Mouse (Mus musculus): Measurements from ENCODE around the gene Tmprss2.
A peak's percentile ranks its signal among the peaks of the same experiment; 100 is the strongest.
"Not testable (repeated sequence)": the region's sequence is repeated elsewhere in the genome, so short reads cannot be mapped to it uniquely, and the experiment has no call there.

The Tmprss2 gene

GRCm38 (mm10) chr16:97591512-97591911 lies 19.5 kb downstream of the Tmprss2 start:
- DNase-seq (ENCODE audit: low read depth, low spot score), result no peak

- not testable (repeated sequence) for DNase-seq (ENCODE audit: low read depth, low spot score)
Measured at GRCm38 (mm10) chr16:97582876-97583275, 28.1 kb downstream of the Tmprss2 start.

GRCm38 (mm10) chr16:97569426-97569825 lies 41.6 kb downstream of the Tmprss2 start:
- DNase-seq (ENCODE audit: low read depth, low spot score), result no peak

- DNase-seq (ENCODE audit: low read depth, low spot score), result no peak
Measured at GRCm38 (mm10) chr16:97568662-97569061, 42.3 kb downstream of the Tmprss2 start.

GRCm38 (mm10) chr16:97544340-97544739 lies 66.7 kb downstream of the Tmprss2 start:
- DNase-seq (ENCODE audit: low read depth, low spot score), result no peak

GRCm38 (mm10) chr16:97536859-97537258 lies 74.1 kb downstream of the Tmprss2 start:
- no peak for DNase-seq (ENCODE audit: low read depth, low spot score)

GRCm38 (mm10) chr16:97535808-97536413 lies 75.1 kb downstream of the Tmprss2 start:
- peak; percentile 6 for DNase-seq (ENCODE audit: low read depth, low spot score)

GRCm38 (mm10) chr16:97534876-97535461 lies 76.0 kb downstream of the Tmprss2 start:
- peak; percentile 6 for DNase-seq (ENCODE audit: low read depth, low spot score)

- DNase-seq (ENCODE audit: low read depth, low spot score), result no peak
Measured at GRCm38 (mm10) chr16:97534448-97534847, 76.5 kb downstream of the Tmprss2 start.

GRCm38 (mm10) chr16:97533751-97534150 lies 77.2 kb downstream of the Tmprss2 start:
- no peak for DNase-seq (ENCODE audit: low read depth, low spot score)

GRCm38 (mm10) chr16:97533126-97533525 lies 77.9 kb downstream of the Tmprss2 start:
- DNase-seq (ENCODE audit: low read depth, low spot score), result no peak

- DNase-seq (ENCODE audit: low read depth, low spot score), result no peak
Measured at GRCm38 (mm10) chr16:97529241-97529640, 81.8 kb downstream of the Tmprss2 start.

GRCm38 (mm10) chr16:97523024-97523423 lies 88.0 kb downstream of the Tmprss2 start:
- DNase-seq (ENCODE audit: low read depth, low spot score), result peak; percentile 24

- DNase-seq (ENCODE audit: low read depth, low spot score), result no peak
Measured at GRCm38 (mm10) chr16:97521983-97522382, 89.0 kb downstream of the Tmprss2 start.

- DNase-seq (ENCODE audit: low read depth, low spot score), result no peak
Measured at GRCm38 (mm10) chr16:97516341-97516740, 94.7 kb downstream of the Tmprss2 start.
